Mouse (Mus musculus) kidney, adult 11 months (tissue): ENCODE data around the gene Gm37240.
"Not testable (repeated sequence)": the region's sequence is repeated elsewhere in the genome, so short reads cannot be mapped to it uniquely, and the experiment has no call there.

Experiments used
- DNase-seq: peaks from one replicate; pipeline ENCODE4 v3.0.0; 2022

Gene Gm37240

DNA sequence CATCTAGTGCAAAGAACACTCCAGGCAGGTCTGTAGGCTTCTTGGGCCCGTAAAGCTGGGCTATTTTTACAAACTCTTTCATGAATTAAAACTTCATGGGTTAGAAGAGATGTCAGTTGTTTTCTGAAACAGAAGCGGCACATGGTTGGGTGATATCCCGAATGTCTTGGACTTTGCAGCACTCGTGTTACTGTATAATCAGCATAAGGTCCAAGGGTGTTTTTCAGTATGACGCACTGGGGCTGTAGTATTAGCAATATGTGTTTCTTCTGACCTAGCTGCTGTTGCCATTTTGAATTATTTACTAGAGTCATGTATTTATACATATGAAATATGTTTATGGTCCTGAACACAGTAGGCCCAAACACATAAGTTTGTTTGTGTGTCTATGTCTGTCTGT is 961.2 kb downstream of the Gm37240 start:
- DNase-seq = peak; percentile 33

DNA sequence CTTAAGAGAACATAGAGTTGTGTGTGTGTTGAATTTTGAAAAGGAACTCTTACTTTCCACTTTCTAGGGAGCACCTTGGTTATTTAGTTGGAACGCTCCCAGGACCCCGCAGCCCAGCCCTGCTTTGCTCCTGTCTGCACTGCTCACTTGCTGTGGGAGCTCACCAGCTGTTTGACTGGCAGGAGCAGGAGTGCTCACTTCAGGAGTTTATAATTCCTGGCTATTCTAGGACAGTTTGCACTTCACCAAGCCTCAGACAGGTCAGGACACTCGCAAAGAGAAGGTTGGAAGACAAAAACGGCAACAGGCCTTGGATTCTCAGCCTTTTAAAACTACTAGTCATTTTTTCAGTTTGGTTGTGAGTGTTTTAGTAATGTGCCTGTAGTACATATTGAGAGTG is 962.1 kb downstream of the Gm37240 start:
- no peak for DNase-seq

DNA sequence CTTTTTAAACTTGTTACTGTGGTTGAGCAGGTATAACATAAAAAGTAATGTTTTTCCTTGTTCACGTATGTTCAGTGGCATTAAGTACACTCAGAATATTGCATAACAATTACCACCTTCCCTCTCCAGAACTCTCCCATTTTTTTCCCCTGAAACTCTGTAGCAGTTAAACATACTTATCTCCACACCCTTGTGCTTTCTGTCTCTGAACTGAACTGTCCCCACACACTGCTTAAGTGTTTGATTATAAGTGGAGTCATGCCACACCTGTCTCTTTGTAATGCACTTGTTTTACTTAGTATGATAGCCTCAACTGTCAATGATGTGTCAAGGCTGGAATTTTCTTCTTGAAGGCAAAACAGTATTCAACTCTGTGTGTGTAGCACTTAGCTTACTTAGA is 963.6 kb downstream of the Gm37240 start:
- DNase-seq = no peak

DNA sequence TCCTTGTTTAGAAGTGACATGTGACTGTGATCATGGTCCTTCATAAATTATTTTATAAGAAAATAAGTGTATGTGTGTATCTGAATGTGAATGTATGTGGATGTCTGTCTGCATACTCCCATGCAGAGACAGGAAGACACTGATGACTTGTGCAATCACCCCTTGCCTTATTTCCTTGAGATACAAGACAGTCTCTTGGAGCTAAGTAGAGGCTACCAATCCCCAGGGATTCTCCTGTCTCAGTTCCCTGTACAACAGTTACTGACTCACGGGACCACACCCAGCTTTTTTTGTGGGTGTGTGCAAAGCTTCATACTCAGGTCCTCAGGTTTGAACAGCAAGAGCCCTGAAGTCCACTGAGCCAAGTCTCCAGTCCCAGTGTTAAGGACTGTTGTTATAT is 964.1 kb downstream of the Gm37240 start:
- no peak for DNase-seq

DNA sequence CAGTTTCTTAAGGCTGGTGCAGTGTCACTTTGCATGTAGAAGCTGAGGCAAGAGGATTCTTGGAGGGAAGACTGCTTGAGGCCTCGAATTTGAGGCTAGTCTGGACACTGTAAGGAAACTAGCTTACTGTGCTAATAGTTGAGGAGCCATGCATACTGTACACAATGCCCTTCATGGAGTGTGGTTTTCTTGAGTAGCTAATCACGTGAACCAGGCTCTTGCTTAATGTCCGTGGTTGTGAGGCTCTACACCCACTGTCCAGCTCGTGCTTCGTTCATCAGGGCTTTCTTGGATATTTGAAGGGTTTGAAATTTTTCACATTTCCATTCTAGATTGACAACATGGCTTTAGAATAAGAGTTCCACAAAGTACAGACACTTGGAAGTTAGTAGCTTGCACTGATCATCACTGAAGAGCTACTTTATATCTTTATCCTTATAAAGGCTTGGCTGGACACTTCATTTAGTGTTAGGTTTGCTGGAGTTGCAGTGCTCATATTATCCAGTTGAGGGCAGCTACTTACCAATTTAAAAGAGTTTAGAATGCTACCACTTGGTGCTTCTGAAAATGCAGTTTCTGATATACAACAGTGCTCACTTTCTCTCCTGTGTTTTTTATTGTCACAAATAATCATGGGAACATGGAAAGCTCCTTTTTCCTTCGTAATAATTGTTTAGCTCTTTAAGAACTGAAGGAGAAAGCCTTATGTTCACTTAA is 965.5 kb downstream of the Gm37240 start:
- no peak for DNase-seq

DNA sequence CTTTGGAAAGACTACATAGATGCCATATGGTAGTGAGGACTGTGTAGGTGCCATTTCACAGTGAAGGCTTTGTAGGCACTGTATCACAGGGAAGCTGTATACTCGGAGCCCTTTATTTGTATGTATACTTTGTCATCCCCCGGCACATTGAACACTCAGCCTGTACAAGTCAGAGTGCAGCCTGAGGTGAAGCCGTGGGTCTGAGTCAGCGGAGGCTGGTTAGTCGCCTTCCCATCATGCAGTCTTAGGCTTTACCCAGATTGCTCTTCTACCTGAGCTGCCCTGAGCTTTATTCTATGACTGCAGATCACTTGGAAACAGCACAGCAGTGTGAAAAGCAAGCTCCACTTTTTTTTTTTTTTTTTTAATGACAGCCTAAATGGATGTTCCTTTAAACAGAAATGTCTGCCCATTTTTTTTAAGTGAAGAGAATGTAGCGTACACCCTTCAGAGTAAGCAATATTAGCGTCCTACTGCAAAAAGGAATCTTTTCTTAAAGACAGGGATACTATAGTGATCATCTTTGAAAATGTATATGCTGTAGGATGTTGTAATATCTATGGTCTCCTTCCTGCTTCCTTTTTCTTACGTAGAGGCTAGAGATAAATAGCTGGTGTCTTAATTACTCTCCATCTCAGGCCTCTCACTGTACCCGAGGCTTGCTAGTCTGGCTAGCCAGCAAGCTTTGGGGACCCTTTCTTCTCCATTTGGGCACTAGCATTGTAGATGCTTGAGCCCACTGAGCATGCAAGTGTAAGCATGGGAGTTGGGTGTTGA is 969.2 kb downstream of the Gm37240 start:
- no peak for DNase-seq

DNA sequence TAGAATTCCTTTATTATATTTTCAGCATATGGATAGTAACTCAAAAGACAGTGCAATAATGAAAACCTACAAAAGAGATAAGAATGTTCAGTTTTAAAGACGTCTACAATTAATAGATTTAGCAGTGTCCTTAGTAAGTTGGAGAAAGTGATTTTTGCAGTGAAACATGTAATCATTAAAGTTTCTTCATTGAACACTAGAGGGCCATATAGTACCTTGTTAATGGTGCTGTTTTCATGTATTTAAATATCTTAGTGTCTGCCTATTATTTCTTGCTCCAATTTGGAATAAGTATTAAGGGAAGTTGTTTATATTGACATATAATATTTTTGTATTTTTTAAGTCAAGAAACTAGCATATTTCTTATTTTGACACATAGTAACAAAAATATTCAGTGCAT is 973.0 kb downstream of the Gm37240 start:
- no peak for DNase-seq

DNA sequence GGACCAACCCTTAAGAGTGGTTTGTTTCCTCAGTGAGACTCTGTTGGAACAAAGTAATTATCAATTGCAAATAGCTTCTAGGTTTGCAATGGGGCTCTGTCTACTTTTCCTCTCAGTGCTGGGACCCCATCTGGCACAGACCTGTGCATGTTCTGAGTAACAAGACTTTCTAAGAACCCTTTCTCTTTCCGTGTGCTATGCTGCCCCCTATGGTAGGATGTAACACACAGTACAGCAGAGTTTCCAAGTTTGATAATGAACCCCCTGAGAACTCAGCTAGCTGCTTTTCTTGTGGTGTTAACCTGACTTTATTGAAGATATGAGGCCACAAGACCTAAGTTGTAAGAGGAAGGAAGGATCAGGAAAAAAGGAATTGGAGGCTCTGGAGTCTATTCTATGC is 980.8 kb downstream of the Gm37240 start:
- DNase-seq = no peak

DNA sequence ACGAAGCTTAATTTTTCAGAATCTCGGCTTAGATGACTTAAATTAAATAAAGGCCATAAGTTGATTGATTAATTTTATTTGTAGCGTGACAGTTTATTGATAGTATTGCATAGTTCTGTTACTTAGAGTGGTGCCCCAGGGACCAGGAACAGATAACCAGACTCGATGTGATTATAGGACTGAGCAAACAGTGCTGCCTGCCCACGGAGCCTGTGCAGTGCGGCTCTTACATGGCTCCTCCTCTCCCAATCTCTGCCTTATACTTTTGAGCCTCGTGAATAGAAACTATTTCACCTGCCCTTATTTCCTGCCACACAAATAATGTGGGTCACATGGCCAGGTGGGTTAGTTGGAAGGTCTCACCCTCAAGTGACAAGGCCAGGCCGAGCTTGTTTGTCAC is 989.4 kb downstream of the Gm37240 start:
- DNase-seq = no peak

DNA sequence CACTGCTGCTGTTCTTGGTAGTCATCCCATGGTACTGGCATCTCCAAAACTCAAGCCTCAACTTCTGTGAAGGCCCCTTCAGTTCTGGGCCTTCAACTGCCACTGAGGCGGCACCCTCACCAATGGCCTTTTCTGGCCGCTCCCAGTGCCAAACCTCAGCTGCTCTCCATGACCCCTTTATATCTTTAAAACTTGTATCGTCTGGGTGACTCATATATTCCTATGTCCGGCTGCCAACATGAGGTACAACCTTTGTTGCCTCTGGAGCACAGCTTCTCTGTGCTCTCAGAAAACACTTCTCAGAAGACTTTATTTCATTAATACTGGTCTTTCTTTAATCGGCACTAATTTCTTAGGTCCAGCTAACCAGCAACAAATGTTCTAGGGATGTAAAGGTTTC is 996.3 kb downstream of the Gm37240 start:
- DNase-seq = no peak

DNA sequence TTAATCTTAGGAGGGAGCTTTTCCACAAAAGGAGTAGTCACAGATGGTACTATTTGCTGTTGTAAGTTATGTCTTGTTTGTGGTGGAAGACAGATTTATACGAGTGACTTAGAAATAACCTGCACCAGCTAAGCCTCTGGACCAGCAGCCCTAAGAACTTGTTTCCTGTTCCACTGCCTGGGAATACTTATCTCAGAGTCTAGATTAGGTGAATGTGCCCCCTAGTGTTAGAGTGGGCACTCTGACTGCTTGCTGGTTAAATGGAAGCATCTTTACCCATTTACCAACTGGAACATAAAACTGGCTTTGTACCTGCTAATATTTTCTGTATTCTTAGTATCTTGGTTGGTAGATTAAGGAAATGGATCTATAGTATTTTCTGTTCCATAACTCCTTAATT is 997.7 kb downstream of the Gm37240 start:
- peak; percentile 8 for DNase-seq

DNA sequence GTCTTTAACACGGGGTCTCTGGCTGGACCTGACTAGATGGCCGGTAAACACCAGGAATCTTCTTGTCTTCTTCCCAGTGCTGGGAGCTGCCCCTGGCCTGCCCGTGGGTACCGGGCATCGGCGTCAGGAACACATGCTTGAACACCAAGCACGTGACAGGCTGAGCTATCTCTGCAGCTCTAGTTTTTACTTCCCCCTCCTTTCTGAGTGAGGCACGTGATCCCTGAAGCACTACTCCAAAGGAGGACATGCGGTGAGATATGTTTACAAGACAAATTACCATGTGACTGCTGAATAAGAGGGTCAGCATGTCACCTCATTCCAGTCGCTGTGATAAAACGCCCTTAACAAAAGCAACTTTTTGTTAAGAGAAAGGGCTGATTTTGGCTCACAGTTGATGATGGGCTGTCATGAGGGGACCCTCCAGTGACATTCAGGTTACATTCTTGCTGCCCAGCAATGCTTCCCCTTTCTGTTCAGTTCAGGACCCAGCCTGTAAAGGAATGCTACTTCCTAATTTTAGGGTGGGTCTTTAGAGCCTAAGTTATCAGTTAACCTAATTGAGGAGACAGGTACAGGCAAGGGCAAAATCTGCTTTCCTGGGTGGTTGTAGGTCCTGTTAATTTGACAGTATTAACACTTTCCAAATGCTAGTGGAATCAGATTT is 1003.4 kb downstream of the Gm37240 start:
- peak; percentile 15 for DNase-seq

DNA sequence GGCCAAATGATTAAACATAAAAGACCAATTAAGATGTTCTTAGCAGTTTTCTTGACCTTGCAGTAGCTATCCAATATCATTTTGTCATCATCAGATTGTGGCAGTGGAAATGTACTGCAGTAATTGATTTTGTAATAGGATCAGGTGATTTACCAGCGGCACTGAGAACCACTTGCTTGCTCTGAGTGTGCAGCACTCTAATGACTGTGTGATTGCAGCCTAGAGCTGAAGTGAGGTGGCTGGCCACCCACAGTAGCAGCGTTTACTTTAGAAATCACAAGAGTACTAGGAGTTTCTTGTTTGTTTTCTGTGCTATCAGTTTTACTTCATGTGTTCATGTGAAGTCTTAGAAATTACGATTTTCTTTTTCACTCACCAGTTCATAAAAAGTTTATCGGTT is 1011.1 kb downstream of the Gm37240 start:
- no peak for DNase-seq

DNA sequence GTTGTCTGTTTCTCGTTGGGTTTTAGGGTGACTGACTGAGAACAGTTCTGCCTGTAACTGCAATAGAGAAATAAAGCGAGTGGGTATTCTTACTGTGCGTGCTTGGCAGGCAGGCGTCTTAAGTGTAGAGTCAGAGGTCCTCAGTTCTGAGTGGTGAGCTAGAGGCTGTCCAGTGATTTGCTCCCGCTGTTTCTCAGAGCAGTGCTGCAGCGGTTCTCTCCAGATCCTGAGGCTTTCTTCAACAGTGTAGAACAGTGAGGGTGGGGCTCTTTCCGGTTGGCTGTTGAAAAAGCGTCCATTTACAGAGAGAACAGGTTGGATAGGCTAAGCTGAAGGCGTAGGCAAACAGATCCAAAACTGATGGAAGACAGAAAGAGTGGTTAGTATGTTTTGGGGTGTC is 1012.0 kb downstream of the Gm37240 start:
- DNase-seq = no peak

DNA sequence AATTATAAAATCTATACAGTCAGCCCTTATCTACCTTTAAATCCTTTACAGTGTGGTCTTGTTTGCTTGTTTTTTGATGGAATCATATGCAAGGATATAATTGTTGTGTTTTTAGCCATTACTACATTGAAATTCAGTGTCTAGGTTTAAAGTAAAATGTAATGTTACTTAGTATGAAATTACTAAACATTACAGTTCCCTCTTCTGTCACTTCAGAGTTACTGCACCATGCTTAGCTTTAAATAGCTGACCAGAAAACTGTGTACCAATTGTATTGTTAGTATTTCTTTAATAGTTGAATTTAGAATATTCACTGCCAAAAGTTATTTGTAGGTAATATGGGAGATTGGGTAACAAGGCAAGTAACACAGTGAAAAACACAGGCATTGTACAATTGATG is 1017.2 kb downstream of the Gm37240 start:
- no peak for DNase-seq

DNA sequence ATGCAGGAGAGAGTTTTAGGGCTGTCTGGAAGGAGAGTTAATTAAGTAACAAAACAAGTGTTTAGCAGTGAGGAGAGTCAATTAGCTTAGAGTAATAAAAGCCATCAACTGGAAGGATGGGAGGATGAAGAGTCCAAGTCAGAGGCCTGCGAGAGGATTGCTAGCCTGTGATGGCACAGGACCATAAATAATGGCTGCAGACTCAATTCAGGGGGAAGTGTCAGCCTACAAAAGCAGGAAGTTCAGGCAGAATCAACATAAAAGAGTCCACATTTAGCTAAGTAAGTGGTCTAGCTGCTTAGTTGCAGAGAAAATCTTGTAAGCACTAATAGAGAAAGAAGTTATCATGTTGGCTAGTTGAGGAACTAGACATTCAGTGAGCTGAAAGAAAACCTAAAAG is 1019.3 kb downstream of the Gm37240 start:
- DNase-seq = no peak

DNA sequence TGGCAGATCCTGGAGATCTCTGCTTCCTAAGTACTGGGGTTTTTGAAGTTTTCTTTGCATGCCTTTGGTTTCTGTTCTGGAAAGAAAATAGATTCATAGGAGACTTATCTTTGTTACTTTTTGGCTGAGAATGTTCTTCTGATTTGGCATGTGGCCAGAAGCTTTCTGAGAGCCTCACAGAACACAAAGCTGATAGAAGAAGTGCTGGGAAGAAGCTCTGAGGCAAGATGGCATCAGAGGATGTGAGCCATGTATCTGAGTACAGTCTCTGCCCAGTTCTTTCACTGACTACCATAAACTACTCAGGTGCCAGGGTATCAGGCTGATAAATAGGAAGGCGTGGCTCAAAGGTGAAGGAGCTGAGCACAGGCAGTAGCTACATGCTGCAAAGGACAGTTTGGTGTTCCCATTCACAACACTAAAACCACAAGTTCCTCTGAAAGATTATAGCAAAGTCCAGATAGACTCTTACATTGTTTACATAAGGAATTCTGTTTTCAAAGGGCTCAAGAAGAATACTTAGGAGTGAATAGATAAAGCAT is 1019.8 kb downstream of the Gm37240 start:
- no peak for DNase-seq

DNA sequence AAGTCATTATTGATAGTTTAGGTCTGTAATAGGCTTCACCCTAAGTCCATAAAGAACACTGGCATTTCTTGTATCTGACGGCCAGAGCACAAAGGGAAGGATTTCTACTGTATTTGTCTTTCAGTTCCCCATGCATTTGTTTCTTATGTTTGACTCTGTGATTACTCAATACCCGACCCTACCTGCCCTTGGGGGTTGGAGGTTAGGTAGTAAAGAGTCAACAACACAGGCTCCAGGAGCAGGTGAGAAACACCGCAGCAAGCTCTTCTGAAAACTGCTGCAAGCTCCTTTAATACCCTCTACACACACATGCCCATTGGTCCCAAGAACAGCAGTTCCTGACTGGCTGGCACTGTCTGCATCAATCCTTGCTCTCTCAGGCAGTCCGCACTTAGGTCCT is 1020.5 kb downstream of the Gm37240 start:
- DNase-seq = no peak

DNA sequence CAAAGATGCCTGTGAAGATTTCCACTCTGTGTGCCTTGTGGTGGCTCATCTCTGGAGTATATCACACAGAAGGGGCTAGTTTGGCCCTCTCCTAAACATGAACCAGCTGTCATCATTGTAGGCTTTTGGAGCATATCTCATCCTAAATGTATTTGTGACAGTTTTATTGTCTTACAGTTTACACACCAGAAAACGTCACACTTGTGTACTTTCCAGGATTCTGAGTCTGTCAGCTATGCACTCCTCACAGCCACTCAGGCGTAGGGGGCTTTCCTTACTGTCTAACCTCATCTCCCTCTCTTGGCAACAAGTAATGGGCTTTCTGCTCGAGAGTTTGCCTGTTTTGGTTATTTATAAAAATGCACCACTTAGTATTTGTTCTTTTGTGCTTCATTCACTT is 1021.6 kb downstream of the Gm37240 start:
- DNase-seq = no peak

DNA sequence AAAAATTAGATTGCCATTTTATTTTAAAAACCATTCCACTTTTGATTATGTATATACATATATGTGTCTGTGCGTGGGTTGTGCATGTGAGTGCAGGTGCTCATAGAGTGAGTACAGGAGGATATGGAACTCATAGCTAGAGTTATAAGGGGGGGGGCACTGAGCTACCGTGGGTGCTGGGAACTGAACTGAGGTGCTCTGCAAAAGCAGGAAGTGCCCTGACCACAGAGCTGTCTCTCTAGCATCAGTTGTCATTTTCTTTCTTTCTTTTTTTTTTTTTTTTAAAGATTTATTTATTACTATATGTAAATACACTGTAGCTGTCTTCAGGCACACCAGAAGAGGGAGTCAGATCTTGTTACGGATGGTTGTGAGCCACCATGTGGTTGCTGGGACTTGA is 1025.5 kb downstream of the Gm37240 start:
- DNase-seq = not testable (repeated sequence)

DNA sequence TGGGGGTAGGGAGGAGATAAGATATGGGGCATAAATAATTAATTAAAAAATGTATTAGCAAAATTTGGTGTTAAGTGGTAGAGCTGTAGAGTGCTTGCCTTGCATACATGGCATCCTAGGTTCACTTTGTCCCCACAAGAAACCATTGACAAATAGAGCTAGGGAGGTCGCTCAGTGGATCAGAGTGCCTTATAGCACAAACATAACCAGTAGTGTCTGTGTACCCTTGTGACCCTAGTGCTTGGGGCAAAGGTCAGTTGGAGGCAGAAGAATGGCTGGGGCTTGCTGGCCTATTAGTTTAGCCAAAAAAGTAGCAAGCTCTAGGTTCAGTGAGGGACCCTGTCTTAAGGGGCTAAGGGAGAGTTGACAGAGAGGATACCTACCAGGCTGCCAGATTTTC is 1026.6 kb downstream of the Gm37240 start:
- DNase-seq = no peak

DNA sequence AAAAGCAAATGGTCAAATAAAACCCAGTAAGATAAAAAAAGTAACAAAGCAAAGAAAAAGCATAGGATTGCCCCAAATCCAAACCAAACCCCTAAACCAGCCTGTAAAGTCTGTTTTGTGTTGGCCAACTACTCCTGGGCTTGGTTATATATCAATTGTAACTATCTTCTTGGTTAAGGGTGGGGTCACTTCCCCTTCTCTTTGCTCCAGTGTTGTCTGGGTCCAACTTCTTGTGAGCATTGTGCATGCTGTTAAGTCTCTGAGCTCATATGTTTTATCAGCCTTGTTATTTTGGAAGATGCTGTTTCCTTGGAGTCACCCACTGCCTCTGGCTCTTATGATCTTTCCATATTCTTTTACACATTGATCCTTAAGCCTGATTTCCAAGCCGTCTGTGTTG is 1032.9 kb downstream of the Gm37240 start:
- no peak for DNase-seq

DNA sequence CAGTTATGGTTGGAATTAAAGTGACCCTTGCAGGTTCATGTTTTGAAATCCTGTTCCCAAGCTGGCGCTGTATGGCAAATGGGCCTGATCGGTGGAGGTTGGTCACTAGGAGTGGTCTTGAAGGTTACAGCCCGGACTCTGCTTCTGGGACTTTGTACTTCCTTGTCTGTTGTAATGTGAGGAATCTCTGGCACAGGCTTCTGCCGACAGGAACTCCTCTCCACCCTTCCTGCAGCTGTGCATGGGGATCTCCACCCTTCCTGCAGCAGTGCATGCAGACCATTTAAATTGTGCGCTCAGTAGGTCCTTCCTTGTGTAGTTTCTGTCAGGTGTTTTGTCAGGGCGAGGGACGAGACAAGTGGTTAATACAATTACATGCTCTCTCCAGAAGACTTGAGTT is 1034.4 kb downstream of the Gm37240 start:
- DNase-seq = peak; percentile 72

DNA sequence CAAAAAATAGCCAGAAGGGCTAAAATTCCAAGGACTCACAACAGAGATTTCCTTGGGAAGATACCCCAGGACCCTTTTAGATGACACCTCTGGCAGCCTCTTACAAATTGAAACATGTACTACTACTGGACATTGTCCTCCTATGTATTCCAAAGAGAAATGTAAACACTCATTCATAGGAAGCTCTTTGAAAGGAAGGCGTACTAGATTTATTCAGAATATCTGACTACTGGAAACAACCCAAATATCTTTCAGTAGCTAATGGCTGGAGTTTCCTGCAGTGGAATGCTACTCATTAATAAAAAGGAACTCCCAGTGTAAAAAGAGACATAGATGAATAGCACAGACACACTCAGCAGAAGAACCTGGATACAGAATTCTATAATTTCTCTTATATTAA is 1035.5 kb downstream of the Gm37240 start:
- DNase-seq = no peak
